Mouse (Mus musculus) layer of hippocampus, postnatal 14 days (tissue): Measurements from ENCODE around the gene Rpl41. TPM values are rescaled to one million over a fixed set of nuclear protein-coding genes. Genes with fewer than 3 reads are reported as not detected.

Experiments used
- DNase-seq, 2 experiments: peaks; one replicate each; pipeline ENCODE4 v3.0.0; 2021 to 2022; ENCODE audit warnings: low spot score in 2 of 2, mixed read lengths in 1 of 2
- long read RNA-seq, 2 experiments: library from polyadenylated mRNA; stranded (forward); transcript quantifications; one replicate each; pipeline ENCODE4 v2.0.0; 2021
- total RNA-seq, 2 experiments: library from RNA; stranded (reverse); gene quantifications; 2 replicates each; pipeline ENCODE4 v1.2.3; 2021

Gene Rpl41
- total RNA-seq = 1,000 to 10,000 TPM; 1,911 to 2,072 TPM
- long read RNA-seq, experiment 1, transcript Rpl41-203 (4 exons, 437 nt) = minor isoform, 6 of 317 reads
- long read RNA-seq, experiment 1, transcript Rpl41-201 (4 exons, 582 nt) = major isoform, 247 of 317 reads
- long read RNA-seq, experiment 1, transcript Rpl41-206 (3 exons, 544 nt) = minor isoform, 51 of 317 reads
- long read RNA-seq, experiment 1, partial matches to known transcripts = 0 of 317 reads
- long read RNA-seq, experiment 1, other reads (novel, unspliced or antisense) = 9 of 317 reads
- long read RNA-seq, experiment 2, transcript Rpl41-203 (4 exons, 437 nt) = minor isoform, 20 of 940 reads
- long read RNA-seq, experiment 2, transcript Rpl41-206 (3 exons, 544 nt) = minor isoform, 91 of 940 reads
- long read RNA-seq, experiment 2, transcript Rpl41-201 (4 exons, 582 nt) = major isoform, 811 of 940 reads
- long read RNA-seq, experiment 2, partial matches to known transcripts = 8 of 940 reads
- long read RNA-seq, experiment 2, other reads (novel, unspliced or antisense) = 7 of 940 reads

DNA sequence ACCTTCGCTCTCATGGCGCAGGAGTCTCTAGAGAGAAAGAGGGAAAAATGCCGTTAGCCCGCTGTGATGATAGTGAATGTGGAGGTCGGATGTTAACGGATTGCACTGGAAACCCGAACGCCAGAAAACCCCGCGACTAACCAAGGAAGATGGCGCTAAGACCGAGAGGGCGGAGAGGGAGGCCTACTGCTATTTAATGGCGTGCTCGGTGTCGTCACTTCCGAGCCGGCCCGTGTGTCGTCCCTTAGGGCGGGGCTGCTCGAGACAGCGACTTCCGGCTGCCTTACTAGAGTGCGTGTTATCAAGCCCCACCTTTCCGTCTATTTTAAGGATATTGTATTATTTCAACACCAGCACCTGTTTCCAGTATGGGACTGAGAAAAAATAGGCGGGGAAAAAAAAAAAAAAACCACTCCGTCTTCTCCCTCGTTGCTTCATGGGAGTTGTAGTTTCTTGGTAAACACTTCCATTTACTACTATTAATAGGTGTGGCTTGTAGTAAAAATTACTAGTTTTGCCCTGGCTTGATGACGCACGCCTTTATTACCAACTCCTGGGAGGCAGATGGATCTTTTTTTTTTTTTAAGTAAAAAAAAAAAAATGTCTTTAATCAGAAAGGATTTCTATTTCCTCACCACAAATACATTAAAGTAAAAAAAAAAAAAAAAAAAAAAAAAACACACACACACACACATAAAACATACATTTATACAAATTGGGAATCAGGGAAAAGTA lies at the start of gene Rpl41:
Gene Rpl41, minus strand, starts transcription at position 359 of the 735 bp plus-strand sequence.
- peak; percentile 87 to 95 for DNase-seq

DNA sequence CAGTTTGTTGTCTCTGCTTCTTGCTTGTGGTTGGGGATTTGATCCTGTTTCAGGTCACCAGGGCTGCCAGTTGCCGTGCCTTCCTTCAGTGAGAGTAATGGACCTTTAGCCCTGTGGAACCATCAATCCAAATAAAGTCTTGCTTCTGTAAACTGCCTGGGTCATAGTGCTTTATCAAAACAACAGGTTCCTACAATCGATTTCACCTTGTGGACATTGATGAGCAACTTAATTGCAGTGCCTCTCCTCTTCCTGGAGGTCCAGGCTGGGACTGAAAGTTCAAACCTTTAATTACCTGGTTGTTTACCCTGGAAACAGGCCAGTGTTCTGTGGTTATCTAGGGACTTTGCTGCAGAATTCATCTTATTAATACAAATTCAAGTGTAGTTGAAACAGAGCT lies 49.4 kb upstream of the Rpl41 start:
- no peak for DNase-seq

DNA sequence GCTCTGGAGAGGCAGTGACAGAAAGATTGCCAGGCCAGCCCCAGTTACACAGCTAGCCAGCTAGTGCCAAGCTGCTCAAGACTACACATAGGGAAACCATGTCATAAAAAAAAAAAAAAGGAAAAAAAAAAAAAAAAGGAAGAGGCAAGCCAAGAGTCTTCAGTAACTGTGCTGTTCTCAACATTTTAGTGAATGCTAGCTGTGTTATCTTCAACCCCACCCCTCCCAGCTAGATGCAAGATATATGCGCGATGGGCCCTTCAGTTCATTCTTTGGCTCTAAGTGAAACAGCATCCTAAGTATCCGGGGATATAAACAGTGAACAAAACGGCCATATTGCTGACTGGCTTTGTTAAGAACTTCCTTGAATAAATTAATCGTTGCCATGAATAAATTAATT lies 43.7 kb upstream of the Rpl41 start:
- no peak for DNase-seq

DNA sequence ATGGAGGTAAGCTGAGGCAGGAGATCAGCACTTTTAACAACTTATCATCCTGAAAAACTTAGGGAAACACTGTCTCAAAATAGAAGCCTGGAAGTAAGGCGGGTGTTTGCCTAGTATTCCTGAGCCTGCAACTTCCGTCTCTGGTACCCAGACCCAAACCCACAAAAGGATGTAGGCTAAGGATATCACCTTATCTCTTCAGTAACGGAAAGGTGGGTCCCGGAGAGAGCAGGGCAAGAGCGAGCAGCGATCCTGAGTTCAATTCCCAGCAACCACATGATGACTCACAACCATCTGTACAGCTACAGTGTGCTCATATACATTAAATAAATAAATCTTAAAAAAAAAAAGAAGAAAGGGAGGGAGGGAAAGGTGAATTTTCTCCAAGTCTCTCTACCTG lies 42.3 kb upstream of the Rpl41 start:
- DNase-seq = no peak

GRCm38 (mm10) chr10:128590193-128590690 lies 41.1 kb upstream of the Rpl41 start:
- DNase-seq = peak; percentile 26 to 33

DNA sequence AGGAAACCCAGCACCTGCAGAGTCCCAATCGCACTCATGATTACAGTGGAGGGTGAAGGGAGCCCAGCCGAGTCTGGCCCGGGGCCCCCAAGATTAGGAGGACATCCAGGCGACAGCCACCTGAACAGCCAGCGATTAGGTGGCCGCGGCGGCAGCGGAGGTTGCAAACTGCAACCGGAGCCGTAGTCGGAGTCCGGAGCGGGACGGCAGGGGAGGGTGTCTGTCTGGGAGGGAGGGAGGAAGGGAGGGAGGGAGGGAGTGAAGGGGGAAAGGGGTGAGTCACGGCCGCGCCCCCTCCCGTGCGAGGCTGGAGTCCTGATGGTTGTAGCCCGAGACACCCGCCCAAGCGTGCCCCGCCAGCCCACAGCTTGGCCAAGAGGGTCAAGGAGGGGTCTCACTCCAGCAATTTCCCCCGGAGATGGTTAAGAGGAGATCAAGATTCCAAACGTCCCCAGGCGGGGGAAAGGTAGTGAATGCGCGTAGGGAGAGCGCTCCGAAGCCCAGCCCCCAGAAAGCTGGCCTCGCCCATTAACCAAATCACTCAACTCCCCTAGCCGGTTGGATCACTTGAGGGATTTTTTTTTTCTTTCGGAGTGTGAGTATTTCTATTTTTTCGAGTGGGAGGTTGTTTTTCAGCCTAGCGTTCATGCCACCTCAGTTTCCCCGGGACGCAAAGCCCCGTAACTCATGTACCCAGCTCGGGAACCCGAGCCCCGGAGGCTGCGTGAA lies 40.5 kb upstream of the Rpl41 start, which contains the start of gene Erbb3:
Gene Erbb3, minus strand, starts transcription at position 189 of the 729 bp plus-strand sequence.
- no peak for DNase-seq

GRCm38 (mm10) chr10:128588775-128589463 lies 39.8 kb upstream of the Rpl41 start:
- DNase-seq = no peak

- no peak for DNase-seq
These were observed 39.0 kb upstream of the Rpl41 start for GRCm38 (mm10) chr10:128588136-128588535.

GRCm38 (mm10) chr10:128587697-128588096 lies 38.6 kb upstream of the Rpl41 start:
- no peak for DNase-seq

GRCm38 (mm10) chr10:128587120-128587519 lies 38.0 kb upstream of the Rpl41 start:
- DNase-seq = no peak

- DNase-seq = no peak
These were observed 37.4 kb upstream of the Rpl41 start for GRCm38 (mm10) chr10:128586546-128586945.

GRCm38 (mm10) chr10:128584386-128584785 lies 35.3 kb upstream of the Rpl41 start:
- no peak for DNase-seq

GRCm38 (mm10) chr10:128583644-128584043 lies 34.5 kb upstream of the Rpl41 start:
- no peak for DNase-seq

DNA sequence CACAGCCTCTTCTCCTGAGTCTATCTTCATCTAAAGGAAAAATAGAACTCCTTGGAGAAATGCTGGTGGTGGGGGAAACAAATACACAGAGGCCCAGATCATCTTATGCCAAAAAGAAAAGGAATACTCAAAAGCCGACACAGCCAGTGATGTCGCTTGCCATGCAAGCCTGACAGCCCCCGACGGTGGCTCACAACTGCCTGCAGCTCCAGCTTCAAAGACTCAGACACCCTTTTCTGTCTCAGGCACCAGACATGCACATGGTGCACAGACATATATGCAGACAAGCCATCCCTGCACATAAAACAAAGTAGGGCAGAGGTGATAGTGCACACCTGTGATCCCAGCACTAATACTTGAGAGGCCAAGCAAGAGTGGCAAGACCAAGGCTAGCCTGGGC lies 30.6 kb upstream of the Rpl41 start:
- DNase-seq = no peak

GRCm38 (mm10) chr10:128579298-128579697 lies 30.2 kb upstream of the Rpl41 start:
- DNase-seq = no peak

GRCm38 (mm10) chr10:128578330-128578729 lies 29.2 kb upstream of the Rpl41 start:
- no peak for DNase-seq

DNA sequence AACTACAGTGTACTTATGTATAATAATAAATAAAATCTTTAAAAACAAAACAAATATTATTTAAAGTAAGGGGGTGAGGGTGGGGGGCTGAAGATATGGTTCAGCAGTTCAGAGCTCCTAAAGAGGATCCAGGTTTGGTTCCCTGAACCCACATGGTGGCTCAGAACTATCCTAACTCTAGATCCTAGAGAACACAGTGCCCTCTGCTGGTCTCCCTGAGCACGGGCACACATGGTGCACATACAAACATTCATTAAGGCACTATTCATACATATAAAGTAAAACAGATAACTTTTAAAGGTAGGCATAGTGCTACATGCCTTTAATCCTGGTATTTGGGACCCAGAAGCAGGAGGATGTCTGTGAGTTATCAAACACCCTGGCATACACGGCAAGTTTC lies 26.0 kb upstream of the Rpl41 start:
- DNase-seq = no peak

GRCm38 (mm10) chr10:128565788-128566531 lies 16.9 kb upstream of the Rpl41 start, which contains the start of gene Pa2g4:
Gene Pa2g4, minus strand, starts transcription at chr10:128565987.
- peak; percentile 97 to 99 for DNase-seq

GRCm38 (mm10) chr10:128565206-128565787 lies 16.2 kb upstream of the Rpl41 start:
- no peak for DNase-seq
